Mouse (Mus musculus) spleen, embryonic (tissue): Measurements from ENCODE around the gene Gm28036.

Experiments used
- CTCF ChIA-PET: fragments of 350-600 bp; sonication (Branson Sonifier 250); formaldehyde crosslinking; loops from one replicate; lab custom pipeline; 2022; lab: Charles Lee

Gene Gm28036

GRCm38 (mm10) chr2:156087391-156088110, 39.3 kb downstream of the Gm28036 start:
- CTCF ChIA-PET, result no interaction called here

- CTCF ChIA-PET, result interaction anchor here (0.6 to 0.7 kb wide), 2 partner anchors 1442 to 1697 kb away, joined by 3 read pairs; no protein-coding TSS in a partner anchor
Measured at GRCm38 (mm10) chr2:156084541-156084940, 42.4 kb downstream of the Gm28036 start.

DNA sequence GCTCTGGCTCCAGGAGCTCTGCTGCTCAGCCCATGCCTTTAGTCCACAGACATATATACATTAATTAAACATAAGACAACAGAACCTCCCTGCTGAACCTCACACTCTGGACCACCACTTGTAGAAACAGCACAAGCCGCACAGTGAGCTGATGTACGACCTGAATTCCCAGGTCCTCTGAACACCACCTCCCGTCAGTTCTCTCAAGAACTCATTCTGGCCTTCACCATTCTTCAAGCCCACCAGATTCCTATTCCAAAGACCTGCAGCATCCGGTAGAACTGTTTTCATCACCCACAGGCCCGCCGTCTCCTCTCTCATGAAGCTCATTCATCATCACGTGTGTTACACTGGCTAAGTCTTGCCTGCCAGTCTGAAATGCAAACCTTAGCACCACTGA, 46.5 kb downstream of the Gm28036 start:
- CTCF ChIA-PET, result no interaction called here

- CTCF ChIA-PET, result no interaction called here
Measured at GRCm38 (mm10) chr2:156079674-156080073, 47.2 kb downstream of the Gm28036 start.

GRCm38 (mm10) chr2:156079183-156079560, 47.7 kb downstream of the Gm28036 start:
- CTCF ChIA-PET, result no interaction called here

DNA sequence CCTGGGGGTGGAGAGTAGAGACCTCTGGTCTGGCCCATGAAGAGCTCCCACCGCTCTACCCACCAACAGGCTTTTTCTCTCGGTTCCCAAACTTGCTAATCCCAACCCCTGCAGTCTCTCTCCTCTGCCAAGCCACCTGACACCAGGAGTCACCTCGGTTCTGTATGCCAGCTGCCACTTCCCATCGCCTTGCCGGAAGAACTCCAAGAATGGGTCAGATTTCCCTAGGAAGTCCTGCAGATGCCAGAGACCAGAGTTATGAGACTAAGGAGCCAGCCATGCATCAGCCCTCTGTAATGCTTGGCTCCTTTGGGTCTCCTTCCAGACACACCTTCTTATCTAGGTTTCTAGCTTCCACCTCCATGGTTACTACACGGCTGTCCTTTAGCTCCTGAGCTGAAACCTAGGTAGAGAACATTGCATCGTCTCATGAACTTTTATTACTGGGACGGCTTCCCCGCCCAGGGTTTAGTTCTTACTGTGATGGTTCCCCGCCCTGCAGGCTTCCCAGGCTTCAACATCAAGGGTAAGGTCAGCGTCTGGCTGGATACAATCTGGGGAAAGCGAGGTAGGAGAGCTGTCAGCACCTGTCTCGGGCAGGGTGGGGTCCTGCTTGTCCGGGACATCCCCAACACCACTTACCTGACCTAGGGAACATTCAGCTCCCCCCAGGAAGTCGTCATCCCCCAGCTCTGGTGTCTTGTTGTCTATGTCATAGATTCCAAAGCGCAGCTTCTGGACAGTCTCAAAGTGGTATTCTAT, 48.3 kb downstream of the Gm28036 start:
- CTCF ChIA-PET, result no interaction called here

- CTCF ChIA-PET, result no interaction called here
Measured at GRCm38 (mm10) chr2:156077461-156077860, 49.4 kb downstream of the Gm28036 start.

DNA sequence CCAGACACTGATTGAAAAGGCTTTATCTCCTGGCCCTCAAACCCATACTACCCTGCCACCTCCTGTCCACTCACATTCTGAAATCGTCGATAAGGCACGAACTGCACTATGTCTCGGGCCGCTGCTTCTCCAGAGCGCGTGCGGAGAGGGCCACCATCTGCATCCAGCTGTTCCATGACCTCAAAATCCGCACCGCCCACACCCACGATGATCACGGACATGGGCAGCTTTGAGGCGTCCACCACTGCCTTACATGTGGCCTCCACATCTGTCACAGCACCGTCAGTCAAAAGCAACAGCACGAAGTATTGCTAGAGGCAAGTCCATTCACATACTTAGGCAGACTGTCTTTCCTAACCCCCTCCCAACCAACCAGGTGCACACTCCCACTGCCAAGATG, 53.2 kb downstream of the Gm28036 start:
- CTCF ChIA-PET, result no interaction called here

- CTCF ChIA-PET, result no interaction called here
Measured at GRCm38 (mm10) chr2:156071236-156071635, 55.7 kb downstream of the Gm28036 start.

GRCm38 (mm10) chr2:156067916-156068315, 59.0 kb downstream of the Gm28036 start:
- CTCF ChIA-PET, result no interaction called here

GRCm38 (mm10) chr2:156066126-156066525, 60.8 kb downstream of the Gm28036 start:
- CTCF ChIA-PET, result interaction anchor here (1.2 kb wide), 1 partner anchor 58 kb away, joined by 3 read pairs; the partner anchor contains the start of genes 6430550D23Rik and Ergic3

- CTCF ChIA-PET, result interaction anchor here (1.2 kb wide), 1 partner anchor 57 kb away, joined by 3 read pairs; the partner anchor contains the start of genes 6430550D23Rik and Ergic3
Measured at GRCm38 (mm10) chr2:156065099-156066041, 61.5 kb downstream of the Gm28036 start, which contains the start of gene Spag4. Gene Spag4 (plus strand): TSS chr2:156065175.

DNA sequence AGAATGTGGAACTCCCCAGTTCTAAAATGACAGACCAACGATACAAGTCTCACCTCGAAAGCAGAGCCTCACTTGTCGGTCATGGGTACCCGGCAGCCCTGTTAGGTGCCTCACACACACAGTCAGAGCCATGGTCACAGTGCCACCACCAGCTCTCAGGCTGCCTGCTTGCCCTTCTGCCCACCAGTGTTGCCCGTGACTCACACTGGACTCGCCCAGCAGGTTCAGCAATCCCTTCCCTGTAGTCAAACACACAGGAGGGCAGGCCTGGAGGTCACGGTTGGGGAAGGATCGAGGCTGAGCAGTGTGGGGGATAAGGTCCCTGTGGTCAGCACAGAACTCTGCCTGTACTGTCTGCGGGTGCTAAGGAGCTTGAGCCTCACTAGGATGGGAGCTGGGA, 74.1 kb downstream of the Gm28036 start, which contains the start of gene Fer1l4:
Gene Fer1l4 (minus strand): TSS at position 132 of the 400 bp plus-strand sequence.
- CTCF ChIA-PET, result no interaction called here

- CTCF ChIA-PET, result no interaction called here
Measured at GRCm38 (mm10) chr2:156047929-156048328, 79.0 kb downstream of the Gm28036 start.

DNA sequence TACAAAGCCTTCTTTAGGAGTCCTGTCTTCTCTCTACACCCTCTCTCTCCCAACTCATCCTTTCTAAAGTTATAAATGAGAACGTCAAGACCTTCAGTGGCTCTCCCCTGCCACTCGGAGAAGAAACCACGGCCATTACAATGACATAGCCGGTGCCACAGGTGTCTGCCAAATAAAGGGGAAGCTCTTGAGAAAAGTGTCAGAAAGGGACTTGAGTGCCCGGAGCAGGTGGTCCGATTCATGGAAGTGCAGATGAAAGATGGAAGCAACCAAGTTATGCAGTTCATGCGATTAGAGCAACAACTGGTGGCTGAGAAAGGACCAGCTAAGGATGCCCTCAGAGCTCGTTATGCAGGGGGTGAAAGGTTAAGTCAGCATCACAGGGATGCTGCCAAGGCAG, 84.0 kb downstream of the Gm28036 start:
- CTCF ChIA-PET, result no interaction called here

DNA sequence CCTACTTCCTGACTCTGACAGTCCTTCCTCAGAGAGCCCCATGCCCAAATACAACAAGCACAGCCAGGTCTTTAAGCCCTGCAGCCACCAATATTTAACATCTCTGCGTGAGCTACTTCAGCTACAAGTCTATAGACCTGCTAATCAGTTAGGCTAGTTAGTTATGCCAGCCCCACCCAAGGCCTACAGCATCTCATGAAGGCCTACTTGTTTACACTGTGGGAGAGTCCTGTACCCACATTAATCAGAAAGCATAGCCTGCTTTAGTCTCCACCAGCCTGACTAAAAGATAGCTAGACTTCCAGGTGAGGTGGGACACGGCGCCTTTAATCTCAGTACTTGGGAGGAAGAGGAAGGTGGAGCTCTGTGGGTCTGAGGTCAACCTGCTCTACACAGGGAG, 87.5 kb downstream of the Gm28036 start:
- CTCF ChIA-PET, result no interaction called here

- CTCF ChIA-PET, result no interaction called here
Measured at GRCm38 (mm10) chr2:156025482-156025881, 101.4 kb downstream of the Gm28036 start.
